Mouse (Mus musculus) neural tube, embryonic 15.5 days (tissue): ENCODE measurements around the gene Zfp641. TPM values are rescaled to one million over a fixed set of nuclear protein-coding genes. Genes with fewer than 3 reads are reported as not detected.

ENCODE experiments used
- ATAC-seq: fragments of 200-750 bp; cut with Nextera tagmentation; 2 replicates; pipeline ENCODE4 v1.8.0; 2017; ENCODE audit warnings: mild to moderate bottlenecking, moderate TSS enrichment, moderate library complexity; ENCODE audit not compliant: low FRiP score
- H3K27ac ChIP-seq: fragments of 300-500 bp; sonication (generic); replicated peaks from 2 replicates; pipeline ENCODE4 v1.5.1; 2015; ENCODE audit warnings: mild to moderate bottlenecking, inconsistent platforms
- H3K27me3 ChIP-seq: fragments of 300-500 bp; sonication (generic); replicated peaks from 2 replicates; pipeline ENCODE4 v1.6.1; 2015; ENCODE audit warnings: inconsistent platforms
- H3K36me3 ChIP-seq: fragments of 300-500 bp; sonication (generic); 2 replicates; pipeline ENCODE4 v1.6.1; 2015; ENCODE audit warnings: inconsistent platforms
- H3K4me1 ChIP-seq: fragments of 300-500 bp; sonication (generic); 2 replicates; pipeline ENCODE4 v1.6.1; 2015; ENCODE audit warnings: inconsistent platforms
- H3K4me2 ChIP-seq: fragments of 300-500 bp; sonication (generic); 2 replicates; pipeline ENCODE4 v1.6.1; 2015; ENCODE audit warnings: inconsistent platforms, mild to moderate bottlenecking, moderate library complexity
- H3K4me3 ChIP-seq: fragments of 300-500 bp; sonication (generic); replicated peaks from 2 replicates; pipeline ENCODE4 v1.5.1; 2015; ENCODE audit warnings: mild to moderate bottlenecking, inconsistent platforms
- H3K9ac ChIP-seq: fragments of 300-500 bp; sonication (generic); replicated peaks from 2 replicates; pipeline ENCODE4 v1.6.1; 2015; ENCODE audit warnings: mild to moderate bottlenecking, inconsistent platforms
- H3K9me3 ChIP-seq: fragments of 300-500 bp; sonication (generic); replicated peaks from 2 replicates; pipeline ENCODE4 v1.6.1; 2016; ENCODE audit warnings: inconsistent platforms
- WGBS: fragments of 180-500 bp; shearing (Covaris S2); methylation state at CpG from one replicate; pipeline ENCODE4 v1.1.7; 2015; ENCODE audit warnings: mixed read lengths; 5-methylcytosine and 5-hydroxymethylcytosine counted together
- polyA plus RNA-seq: library from polyadenylated mRNA; unstranded; fragments of >200 nt; fragmentation: Nextera tagmentation; extraction: Ambion mirVana; gene quantifications from 2 replicates; pipeline ENCODE4 v1.2.1, GENCODE M21; 2015

Gene Zfp641
- polyA plus RNA-seq: 10.3 and 11.6 TPM in 2 replicates

- Histone ChIP-seq H3K36me3 (peaks cover 9% of the 10 kb centered on the region), H3K9me3 (no peaks in the 10 kb centered on the region), H3K4me2 (peak within 1 kb of the TSS; percentile 75), H3K27me3 (no peaks in the 10 kb centered on the region), H3K27ac (peak within 1 kb of the TSS; percentile 61), H3K4me1 (peaks cover 12% of the 10 kb centered on the region), H3K9ac (peak within 1 kb of the TSS; percentile 74), H3K4me3 (peak within 1 kb of the TSS; percentile 70)
- 2% methylated on average over 59 of the region's 60 CpGs for WGBS
- ATAC-seq: peak; percentile 70
These were observed at the start of gene Zfp641 for GRCm38 (mm10) chr15:98295628-98296551. TSS of gene Zfp641 (minus strand) at chr15:98296161.

- Histone ChIP-seq H3K27me3 (no peaks in the 10 kb centered on the region), H3K9ac (no peak within 1 kb of the TSS), H3K9me3 (no peaks in the 10 kb centered on the region), H3K27ac (no peak within 1 kb of the TSS), H3K4me2 (no peak within 1 kb of the TSS), H3K4me3 (no peak within 1 kb of the TSS), H3K36me3 (no peaks in the 10 kb centered on the region), H3K4me1 (no peaks in the 10 kb centered on the region)
- 84% methylated on average over 8 of the region's 8 CpGs for WGBS
- no peak for ATAC-seq
These were observed 44.9 kb upstream of the Zfp641 start, which contains the start of gene Olfr284 for GRCm38 (mm10) chr15:98340887-98341286. TSS of gene Olfr284 (minus strand) at chr15:98340987.

- no peak for ATAC-seq
- Histone ChIP-seq H3K27me3 (no peaks in the 10 kb centered on the region), H3K27ac (no peak within 1 kb of the TSS), H3K9me3 (no peaks in the 10 kb centered on the region), H3K4me1 (no peaks in the 10 kb centered on the region), H3K9ac (no peak within 1 kb of the TSS), H3K4me2 (no peak within 1 kb of the TSS), H3K36me3 (no peaks in the 10 kb centered on the region), H3K4me3 (no peak within 1 kb of the TSS)
- 95% methylated on average over 5 of the region's 5 CpGs for WGBS
These were observed 21.3 kb upstream of the Zfp641 start, which contains the start of gene Olfr285 for GRCm38 (mm10) chr15:98317177-98317724. TSS of gene Olfr285 (minus strand) at chr15:98317353.

- no peaks in the 10 kb centered on the region for H3K27me3 ChIP-seq
- no peak overlapping the region for H3K9ac ChIP-seq
- no peak overlapping the region for H3K4me2 ChIP-seq
- WGBS: 61% methylated on average over 6 of the region's 6 CpGs
- H3K4me1 ChIP-seq: no peaks in the 10 kb centered on the region
- no peak for ATAC-seq
- no peak overlapping the region for H3K4me3 ChIP-seq
- no peak overlapping the region for H3K27ac ChIP-seq
- H3K9me3 ChIP-seq: no peaks in the 10 kb centered on the region
- no peaks in the 10 kb centered on the region for H3K36me3 ChIP-seq
These were observed 19.7 kb upstream of the Zfp641 start for GRCm38 (mm10) chr15:98315703-98316102.

- H3K36me3 ChIP-seq: peaks cover 26% of the 10 kb centered on the region
- no peak overlapping the region for H3K9ac ChIP-seq
- no peak for ATAC-seq
- no peak overlapping the region for H3K4me3 ChIP-seq
- no peak overlapping the region for H3K4me2 ChIP-seq
- H3K4me1 ChIP-seq: peaks cover 12% of the 10 kb centered on the region
- H3K9me3 ChIP-seq: no peaks in the 10 kb centered on the region
- no peak overlapping the region for H3K27ac ChIP-seq
- WGBS: 92% methylated on average over 8 of the region's 8 CpGs
- no peaks in the 10 kb centered on the region for H3K27me3 ChIP-seq
These were observed 2.3 kb downstream of the Zfp641 start for GRCm38 (mm10) chr15:98293651-98294050.

GRCm38 (mm10) chr15:98288566-98288965, 7.4 kb downstream of the Zfp641 start:
- H3K36me3 ChIP-seq: peaks cover 41% of the 10 kb centered on the region
- H3K9ac ChIP-seq: no peak overlapping the region
- H3K4me3 ChIP-seq: no peak overlapping the region
- no peaks in the 10 kb centered on the region for H3K27me3 ChIP-seq
- no peak overlapping the region for H3K27ac ChIP-seq
- no peaks in the 10 kb centered on the region for H3K4me1 ChIP-seq
- no peaks in the 10 kb centered on the region for H3K9me3 ChIP-seq
- H3K4me2 ChIP-seq: no peak overlapping the region
- WGBS: 75% methylated on average over 12 of the region's 12 CpGs
- ATAC-seq: no peak

GRCm38 (mm10) chr15:98286418-98286817, 9.5 kb downstream of the Zfp641 start:
- no peaks in the 10 kb centered on the region for H3K27me3 ChIP-seq
- no peak for ATAC-seq
- H3K9ac ChIP-seq: no peak overlapping the region
- H3K4me3 ChIP-seq: no peak overlapping the region
- H3K36me3 ChIP-seq: peaks cover 37% of the 10 kb centered on the region
- WGBS: 74% methylated on average over 7 of the region's 7 CpGs
- no peaks in the 10 kb centered on the region for H3K9me3 ChIP-seq
- H3K4me2 ChIP-seq: no peak overlapping the region
- H3K27ac ChIP-seq: no peak overlapping the region
- H3K4me1 ChIP-seq: no peaks in the 10 kb centered on the region

- WGBS: 87% methylated on average over 7 of the region's 7 CpGs
- Histone ChIP-seq H3K27me3 (no peaks in the 10 kb centered on the region), H3K36me3 (no peaks in the 10 kb centered on the region), H3K27ac (no peak overlapping the region), H3K4me2 (no peak overlapping the region), H3K4me3 (no peak overlapping the region), H3K4me1 (no peaks in the 10 kb centered on the region), H3K9me3 (no peaks in the 10 kb centered on the region), H3K9ac (no peak overlapping the region)
- ATAC-seq: no peak
These were observed 38.2 kb downstream of the Zfp641 start for GRCm38 (mm10) chr15:98257776-98258175.

GRCm38 (mm10) chr15:98257193-98257592, 38.8 kb downstream of the Zfp641 start, which contains the start of gene H1fnt:
TSS of gene H1fnt (minus strand) at chr15:98257293.
- H3K4me1 ChIP-seq: no peaks in the 10 kb centered on the region
- no peaks in the 10 kb centered on the region for H3K9me3 ChIP-seq
- no peaks in the 10 kb centered on the region for H3K27me3 ChIP-seq
- H3K4me2 ChIP-seq: no peak within 1 kb of the TSS
- 89% methylated on average over 8 of the region's 8 CpGs for WGBS
- no peaks in the 10 kb centered on the region for H3K36me3 ChIP-seq
- no peak within 1 kb of the TSS for H3K4me3 ChIP-seq
- ATAC-seq: no peak
- no peak within 1 kb of the TSS for H3K9ac ChIP-seq
- no peak within 1 kb of the TSS for H3K27ac ChIP-seq

GRCm38 (mm10) chr15:98256271-98256670, 39.7 kb downstream of the Zfp641 start:
- H3K27me3 ChIP-seq: no peaks in the 10 kb centered on the region
- H3K27ac ChIP-seq: no peak overlapping the region
- ATAC-seq: no peak
- H3K9ac ChIP-seq: no peak overlapping the region
- H3K4me1 ChIP-seq: no peaks in the 10 kb centered on the region
- WGBS: 95% methylated on average over 13 of the region's 13 CpGs
- no peak overlapping the region for H3K4me2 ChIP-seq
- no peaks in the 10 kb centered on the region for H3K36me3 ChIP-seq
- H3K9me3 ChIP-seq: no peaks in the 10 kb centered on the region
- H3K4me3 ChIP-seq: no peak overlapping the region
